Mouse (Mus musculus) heart, adult 2 months (tissue): ENCODE measurements around the gene Naa50. TPM values are rescaled to one million over a fixed set of nuclear protein-coding genes. Genes with fewer than 3 reads are reported as not detected.

ENCODE experiments used
- DNase-seq, 2 experiments: peaks; one replicate each; pipeline ENCODE4 v3.0.0; 2021
- H3K27ac ChIP-seq: fragments of 200-600 bp; 2 replicates; pipeline ENCODE4 v1.8.1; 2022
- H3K27me3 ChIP-seq: fragments of 200-500 bp; 2 replicates; pipeline ENCODE4 v1.6.1; 2012; ENCODE audit warnings: mild to moderate bottlenecking, low read length, inconsistent platforms, mixed read lengths; ENCODE audit not compliant: control insufficient read depth, insufficient read depth
- H3K36me3 ChIP-seq: fragments of 200-500 bp; 2 replicates; pipeline ENCODE4 v1.6.1; 2012; ENCODE audit warnings: low read length, inconsistent platforms; ENCODE audit not compliant: control insufficient read depth, insufficient read depth
- H3K4me1 ChIP-seq: fragments of 200-500 bp; 2 replicates; pipeline ENCODE4 v1.6.1; 2011; ENCODE audit warnings: low read length; ENCODE audit not compliant: control insufficient read depth, insufficient read depth
- H3K4me3 ChIP-seq: fragments of 200-600 bp; 2 replicates; pipeline ENCODE4 v1.8.1; 2022
- H3K79me2 ChIP-seq: fragments of 200-500 bp; replicated peaks from 2 replicates; pipeline ENCODE4 v1.6.1; 2012; ENCODE audit warnings: mild to moderate bottlenecking, inconsistent platforms, low read length, moderate library complexity, mixed read lengths; ENCODE audit not compliant: control insufficient read depth, insufficient read depth
- H3K9ac ChIP-seq: fragments of 200-500 bp; 2 replicates; pipeline ENCODE4 v1.6.1; 2012; ENCODE audit warnings: low read depth, mild to moderate bottlenecking, control low read depth, inconsistent platforms, low read length, mixed read lengths
- CTCF ChIP-seq: fragments of 200-600 bp; IDR thresholded peaks from 2 replicates; pipeline ENCODE4 v1.8.1; 2022; ENCODE audit warnings: antibody characterized with exemption, mild to moderate bottlenecking, moderate library complexity
- EP300 ChIP-seq: fragments of 200-500 bp; IDR thresholded peaks from 2 replicates; pipeline ENCODE4 v1.6.1; 2011; ENCODE audit warnings: low read depth, low read length, control low read depth; ENCODE audit not compliant: insufficient read depth
- POLR2A ChIP-seq: fragments of 200-500 bp; IDR thresholded peaks from 2 replicates; pipeline ENCODE4 v1.6.1; 2011; ENCODE audit warnings: mild to moderate bottlenecking, low read depth, low read length, control low read depth; ENCODE audit not compliant: insufficient read depth
- WGBS: fragments of 180-500 bp; shearing (Covaris S2); methylation state at CpG from one replicate; pipeline ENCODE4 v1.1.7; 2018; 5-methylcytosine and 5-hydroxymethylcytosine counted together
- intact Hi-C: fragments of 180-260 bp; cut with DNase I; formaldehyde crosslinking; loops from one replicate; pipeline ENCODE4 v1.15.1; 2025
- polyA plus RNA-seq: library from polyadenylated mRNA; depleted of rRNA; stranded (reverse); fragments of >200 nt; gene quantifications from 2 replicates; pipeline ENCODE4 v1.2.3, GENCODE M21; 2012
- total RNA-seq, 2 experiments: library from RNA; stranded (reverse); gene quantifications; 2 replicates each; pipeline ENCODE4 v1.2.3; 2021

Naa50 gene
- total and polyA plus RNA-seq, 3 experiments, result 6.6 to 62.1 (median 57.6) TPM

- H3K4me3 ChIP-seq, result no peak overlapping the region
- intact Hi-C loops, result no loop called here
- peak in 1 of 2 experiments; percentile 31 for DNase-seq
- no peak for TF ChIP-seq POLR2A
- TF ChIP-seq CTCF, result no peak
- TF ChIP-seq EP300, result no peak
- H3K4me1 ChIP-seq, result no peaks in the 10 kb centered on the region
- WGBS, result 78% methylated on average over 14 of the region's 14 CpGs
- H3K27ac ChIP-seq, result no peak overlapping the region
- H3K9ac ChIP-seq, result no peak overlapping the region
- no peaks in the 10 kb centered on the region for H3K79me2 ChIP-seq
- H3K36me3 ChIP-seq, result no peaks in the 10 kb centered on the region
- no peaks in the 10 kb centered on the region for H3K27me3 ChIP-seq
These were observed 59.6 kb downstream of the Naa50 start for GRCm38 (mm10) chr16:44199066-44199703.

- H3K27ac ChIP-seq, result no peak overlapping the region
- no peak for TF ChIP-seq EP300
- no peak for TF ChIP-seq POLR2A
- TF ChIP-seq CTCF, result no peak
- H3K27me3 ChIP-seq, result no peaks in the 10 kb centered on the region
- H3K36me3 ChIP-seq, result no peaks in the 10 kb centered on the region
- no peaks in the 10 kb centered on the region for H3K4me1 ChIP-seq
- DNase-seq, result no peak
- no peak overlapping the region for H3K9ac ChIP-seq
- intact Hi-C loops, result no loop called here
- no peaks in the 10 kb centered on the region for H3K79me2 ChIP-seq
- H3K4me3 ChIP-seq, result no peak overlapping the region
- 89% methylated on average over 4 of the region's 4 CpGs for WGBS
These were observed 60.5 kb downstream of the Naa50 start for GRCm38 (mm10) chr16:44200146-44200545.

GRCm38 (mm10) chr16:44204331-44204730 lies 64.7 kb downstream of the Naa50 start:
- 76% methylated on average over 6 of the region's 6 CpGs for WGBS
- no peaks in the 10 kb centered on the region for H3K4me1 ChIP-seq
- no peak overlapping the region for H3K4me3 ChIP-seq
- no peaks in the 10 kb centered on the region for H3K79me2 ChIP-seq
- TF ChIP-seq POLR2A (no peak), CTCF (no peak), EP300 (no peak)
- intact Hi-C loops, result no loop called here
- H3K27me3 ChIP-seq, result no peaks in the 10 kb centered on the region
- no peaks in the 10 kb centered on the region for H3K36me3 ChIP-seq
- no peak overlapping the region for H3K27ac ChIP-seq
- H3K9ac ChIP-seq, result no peak overlapping the region
- DNase-seq, result no peak

- 88% methylated on average over 8 of the region's 8 CpGs for WGBS
- Histone ChIP-seq H3K36me3 (no peaks in the 10 kb centered on the region), H3K4me1 (no peaks in the 10 kb centered on the region), H3K4me3 (no peak overlapping the region), H3K27ac (no peak overlapping the region), H3K27me3 (no peaks in the 10 kb centered on the region), H3K79me2 (no peaks in the 10 kb centered on the region), H3K9ac (no peak overlapping the region)
- DNase-seq, result no peak
- no peak for TF ChIP-seq EP300
- TF ChIP-seq CTCF, result no peak
- TF ChIP-seq POLR2A, result no peak
- intact Hi-C loops, result no loop called here
These were observed 66.3 kb downstream of the Naa50 start for GRCm38 (mm10) chr16:44205973-44206372.

- Histone ChIP-seq H3K4me3 (no peak overlapping the region), H3K79me2 (no peaks in the 10 kb centered on the region), H3K4me1 (no peaks in the 10 kb centered on the region), H3K27me3 (no peaks in the 10 kb centered on the region), H3K9ac (no peak overlapping the region), H3K27ac (no peak overlapping the region), H3K36me3 (peaks cover 4% of the 10 kb centered on the region; the same call in 1 of the 2 replicates)
- DNase-seq, result no peak
- WGBS, result 73% methylated on average over 10 of the region's 10 CpGs
- TF ChIP-seq EP300, result no peak
- no peak for TF ChIP-seq POLR2A
- TF ChIP-seq CTCF, result no peak
- intact Hi-C loops, result no loop called here
These were observed 70.8 kb downstream of the Naa50 start for GRCm38 (mm10) chr16:44210156-44211053.

- Histone ChIP-seq H3K79me2 (no peaks in the 10 kb centered on the region), H3K27me3 (no peaks in the 10 kb centered on the region), H3K9ac (no peak overlapping the region), H3K4me1 (no peaks in the 10 kb centered on the region), H3K36me3 (peaks cover 4% of the 10 kb centered on the region; the same call in 1 of the 2 replicates), H3K4me3 (no peak overlapping the region), H3K27ac (no peak overlapping the region)
- TF ChIP-seq POLR2A, result no peak
- intact Hi-C loops, result no loop called here
- 87% methylated on average over 1 of the region's 1 CpGs for WGBS
- no peak for DNase-seq
These were observed 71.4 kb downstream of the Naa50 start for GRCm38 (mm10) chr16:44211054-44211414.
